Mouse (Mus musculus) CH12.LX (cell line): ENCODE data around the gene Pdcd5.

ENCODE experiments used
- BHLHE40 ChIP-seq: IDR thresholded peaks from 2 replicates; pipeline ENCODE4 v1.6.1; 2011; ENCODE audit warnings: mild to moderate bottlenecking, low read depth, low read length, improper control_type of control experiment
- CTCF ChIP-seq, 2 experiments: IDR thresholded peaks in 1 of 2; conservative IDR thresholded peaks in 1 of 2; 2 replicates each; pipeline ENCODE4 v1.5.1; 2011 to 2012; ENCODE audit warnings: low read depth in 2 of 2, low read length in 2 of 2, improper control_type of control experiment in 1 of 2, inconsistent platforms in 1 of 2, mild to moderate bottlenecking in 1 of 2, moderate library complexity in 1 of 2
- EP300 ChIP-seq: IDR thresholded peaks from 2 replicates; pipeline ENCODE4 v1.6.1; 2011; ENCODE audit warnings: low read length, improper control_type of control experiment
- NELFE ChIP-seq: IDR thresholded peaks from 2 replicates; pipeline ENCODE4 v1.6.1; 2011; ENCODE audit warnings: low read depth, low read length, improper control_type of control experiment
- POLR2A ChIP-seq: IDR thresholded peaks from 2 replicates; pipeline ENCODE4 v1.6.1; 2011; ENCODE audit warnings: low read depth, mild to moderate bottlenecking, improper control_type of control experiment, low read length
- ZC3H11A ChIP-seq: IDR thresholded peaks from 2 replicates; pipeline ENCODE4 v1.6.1; 2012; ENCODE audit warnings: low read depth, mild to moderate bottlenecking, inconsistent platforms, low read length, improper control_type of control experiment

DNA sequence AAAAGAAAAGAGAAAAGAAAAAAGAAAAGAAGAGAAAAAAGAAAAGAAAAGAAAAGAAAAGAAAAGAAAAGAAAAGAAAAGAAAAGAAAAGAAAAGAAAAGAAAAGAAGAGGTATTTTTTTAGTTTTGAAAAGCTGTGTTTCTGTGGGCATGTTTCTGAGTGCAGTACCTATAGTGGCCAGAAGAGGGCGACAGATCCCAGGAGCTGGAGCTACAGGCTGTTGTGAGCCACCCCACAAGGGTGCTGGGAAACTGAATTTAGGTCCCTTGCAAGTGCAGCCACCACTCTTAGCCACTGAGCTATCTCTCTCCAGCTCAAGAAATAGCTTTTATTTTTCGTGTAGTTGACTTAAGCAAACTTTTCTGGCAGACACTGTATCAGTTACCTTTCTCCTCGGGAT, 11.9 kb upstream of the Pdcd5 start:
- TF ChIP-seq ZC3H11A (no peak), EP300 (no peak), CTCF (conservative IDR thresholded peaks at IDR 0.05 in 1 of 2, IDR thresholded peaks at IDR 0.05 in 1 of 2; ENCODE audit: low read depth in 2 of 2, low read length in 2 of 2) (peak; percentile 76 to 79), POLR2A (no peak), NELFE (no peak), BHLHE40 (no peak)
